Mouse (Mus musculus) fibroblast of lung, adult 2 months (primary cell): Measurements from ENCODE around the gene Fndc5.

Experiments used
- DNase-seq: peaks from one replicate; pipeline ENCODE4 v3.0.0-alpha.2; 2011; ENCODE audit warnings: low read depth

The Fndc5 gene

GRCm38 (mm10) chr4:129136579-129137391, at the start of gene Fndc5:
Gene Fndc5, plus strand, starts transcription at chr4:129136999.
- no peak for DNase-seq

GRCm38 (mm10) chr4:129087850-129088249, 48.9 kb upstream of the Fndc5 start:
- no peak for DNase-seq

- DNase-seq: no peak
These were observed 41.5 kb upstream of the Fndc5 start for GRCm38 (mm10) chr4:129095276-129095675.

- DNase-seq: no peak
These were observed 39.8 kb upstream of the Fndc5 start for GRCm38 (mm10) chr4:129097006-129097405.

GRCm38 (mm10) chr4:129102133-129102829, 34.5 kb upstream of the Fndc5 start:
- no peak for DNase-seq

GRCm38 (mm10) chr4:129105356-129105755, 31.4 kb upstream of the Fndc5 start, which contains the start of gene Tmem54:
Gene Tmem54, plus strand, starts transcription at chr4:129105548.
- no peak for DNase-seq

GRCm38 (mm10) chr4:129106073-129106472, 30.7 kb upstream of the Fndc5 start:
- DNase-seq: no peak

- DNase-seq: no peak
These were observed 29.4 kb upstream of the Fndc5 start for GRCm38 (mm10) chr4:129107348-129107899.

GRCm38 (mm10) chr4:129108624-129109023, 28.2 kb upstream of the Fndc5 start:
- DNase-seq: no peak

GRCm38 (mm10) chr4:129110804-129111203, 26.0 kb upstream of the Fndc5 start:
- DNase-seq: no peak

GRCm38 (mm10) chr4:129111350-129111749, 25.4 kb upstream of the Fndc5 start:
- no peak for DNase-seq

- DNase-seq: no peak
These were observed 24.6 kb upstream of the Fndc5 start for GRCm38 (mm10) chr4:129112231-129112630.

GRCm38 (mm10) chr4:129113083-129113988, 23.5 kb upstream of the Fndc5 start:
- DNase-seq: no peak

GRCm38 (mm10) chr4:129116703-129117102, 20.1 kb upstream of the Fndc5 start:
- DNase-seq: no peak

- no peak for DNase-seq
These were observed 18.9 kb upstream of the Fndc5 start for GRCm38 (mm10) chr4:129117720-129118510.

GRCm38 (mm10) chr4:129119708-129120107, 17.1 kb upstream of the Fndc5 start:
- DNase-seq: no peak

GRCm38 (mm10) chr4:129120520-129121445, 16.0 kb upstream of the Fndc5 start:
- no peak for DNase-seq

GRCm38 (mm10) chr4:129121569-129122086, 15.2 kb upstream of the Fndc5 start, which contains the start of gene Hpca:
Gene Hpca, minus strand, starts transcription at chr4:129122036.
- no peak for DNase-seq

- DNase-seq: no peak
These were observed 14.7 kb upstream of the Fndc5 start for GRCm38 (mm10) chr4:129122107-129122506.

GRCm38 (mm10) chr4:129122719-129123118, 14.1 kb upstream of the Fndc5 start:
- DNase-seq: no peak
